ENCODE assay signal across 8 mouse cellular contexts in the genomic region with DNA sequence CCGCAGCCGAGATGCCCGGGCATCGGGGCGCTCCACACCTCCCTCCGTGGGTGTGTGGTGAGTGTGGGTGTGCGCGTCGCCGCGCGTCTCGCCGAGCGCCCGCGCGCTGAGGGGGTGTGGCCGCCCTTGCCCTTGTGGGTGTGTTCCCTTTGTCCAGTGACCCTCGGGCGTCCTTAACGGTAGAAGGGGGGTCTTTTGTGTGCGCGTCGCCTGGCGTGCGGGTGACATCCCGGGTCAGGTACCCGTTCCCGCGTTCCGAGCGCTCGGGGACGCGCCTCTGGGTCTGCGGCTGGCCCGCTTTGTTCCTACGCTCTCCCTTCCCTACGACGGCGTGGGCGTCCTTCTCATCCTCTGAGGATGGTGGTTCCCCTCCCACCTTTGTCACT. TPM values are rescaled to one million over a fixed set of nuclear protein-coding genes. Genes with fewer than 3 reads are reported as not detected.
DNase-seq lines count a peak whose midpoint lies in the region; ATAC-seq and TF ChIP-seq lines count a peak whose summit lies in the region.

No protein-coding gene starts in this region.

- peak overlapping the region; percentile 45 for H3K27ac ChIP-seq in bone marrow macrophage, adult 2 months (ENCODE audit: insufficient read depth, low read depth, low read length)
- H3K27ac ChIP-seq in forebrain, embryonic 14.5 days (ENCODE audit: low read depth, low read length): peak overlapping the region; percentile 99
- H3K27ac ChIP-seq in hindbrain, embryonic 11.5 days (ENCODE audit: low read depth, low read length): peak overlapping the region; percentile 98

- H3K27me3 ChIP-seq in forebrain, embryonic 14.5 days (replicated peaks; ENCODE audit: control insufficient read depth, insufficient read depth, low read length): no peaks in the 10 kb centered on the region
- no peaks in the 10 kb centered on the region for H3K27me3 ChIP-seq in hindbrain, embryonic 11.5 days (ENCODE audit: control insufficient read depth, insufficient read depth, low read length)

- H3K4me3 ChIP-seq in bone marrow macrophage, adult 2 months (ENCODE audit: insufficient read depth, low read length): peak overlapping the region; percentile 95
- H3K4me3 ChIP-seq in forebrain, embryonic 14.5 days (ENCODE audit: low read depth, low read length): peak overlapping the region; percentile 92
- peak overlapping the region; percentile 94 for H3K4me3 ChIP-seq in hindbrain, embryonic 11.5 days (ENCODE audit: low read depth, low read length)

- H3K4me1 ChIP-seq in bone marrow macrophage, adult 2 months (ENCODE audit: control insufficient read depth, insufficient read depth, low read length): peaks cover 4% of the 10 kb centered on the region
- H3K4me1 ChIP-seq in forebrain, embryonic 14.5 days (ENCODE audit: control insufficient read depth, insufficient read depth, low read length): peaks cover 25% of the 10 kb centered on the region
- H3K4me1 ChIP-seq in hindbrain, embryonic 11.5 days (replicated peaks; ENCODE audit: control insufficient read depth, insufficient read depth, low read length): no peaks in the 10 kb centered on the region

- ATAC-seq in cerebellum, adult (ENCODE audit: insufficient number of reproducible peaks, low FRiP score, low TSS enrichment): no peak; the same call in none of the 2 replicates
- peak; percentile 69 for ATAC-seq in forebrain, embryonic 14.5 days
- ATAC-seq in hindbrain, embryonic 11.5 days (ENCODE audit: low FRiP score): peak; percentile 79
- peak; percentile 49 for ATAC-seq in megakaryocyte progenitor cell, adult 5-6 weeks (replicated peaks; ENCODE audit: poor library complexity)

- no peaks in the 10 kb centered on the region for H3K36me3 ChIP-seq in forebrain, embryonic 14.5 days (ENCODE audit: control insufficient read depth, insufficient read depth, low read length)
- H3K36me3 ChIP-seq in hindbrain, embryonic 11.5 days (ENCODE audit: control insufficient read depth, insufficient read depth, low read length): no peaks in the 10 kb centered on the region

- TF ChIP-seq POLR2A in bone marrow macrophage, adult 2 months (IDR thresholded peaks at IDR 0.05; ENCODE audit: borderline replicate concordance, low read depth, low read length): no peak

- peak overlapping the region; percentile 98 for H3K9ac ChIP-seq in forebrain, embryonic 14.5 days (ENCODE audit: low read length)
- H3K9ac ChIP-seq in hindbrain, embryonic 11.5 days (ENCODE audit: low read depth, low read length): peak overlapping the region; percentile 95

- no peaks in the 10 kb centered on the region for H3K9me3 ChIP-seq in forebrain, embryonic 14.5 days (replicated peaks; ENCODE audit: control insufficient read depth, low read length)
- no peaks in the 10 kb centered on the region for H3K9me3 ChIP-seq in hindbrain, embryonic 11.5 days (ENCODE audit: control insufficient read depth, low read length)

- H3K4me2 ChIP-seq in forebrain, embryonic 14.5 days (ENCODE audit: low read length): peak overlapping the region; percentile 66
- peak overlapping the region; percentile 50 for H3K4me2 ChIP-seq in hindbrain, embryonic 11.5 days (replicated peaks; ENCODE audit: low read depth, low read length)

- DNase-seq in cerebellum, adult 11 months: peak; percentile 76
- DNase-seq in forebrain, embryonic 14.5 days (ENCODE audit: low spot score): no peak
- DNase-seq in hindbrain, embryonic 11.5 days (ENCODE audit: low spot score): no peak
- DNase-seq in left cerebral cortex, adult 9 months (ENCODE audit: low spot score in 2 of 2): peak; percentile 54 to 67
- peak; percentile 76 to 81 for DNase-seq in spleen, postnatal 10 days (ENCODE audit: low spot score in 2 of 2)

- TF ChIP-seq CTCF in bone marrow macrophage, adult 2 months (IDR thresholded peaks at IDR 0.05; ENCODE audit: low read depth, low read length): no peak

- WGBS in forebrain, embryonic 14.5 days: 0% methylated on average over 37 of the region's 43 CpGs
- WGBS in hindbrain, embryonic 11.5 days: under 1% methylated on average over 42 of the region's 43 CpGs

RNA-seq across cellular contexts. Expression of gene Ttc3, which starts 0.5 kb away (rescaled TPM):
- 19.2 and 20.3 TPM in 2 replicates for polyA plus RNA-seq in bone marrow macrophage, adult 2 months (2012; ENCODE audit: insufficient read depth, insufficient read length, missing spikeins)
- 815 and 924 TPM in 2 replicates for polyA plus RNA-seq in forebrain, embryonic 14.5 days (2014; fragmentation: Nextera tagmentation; extraction: Ambion mirVana)
- 526 and 624 TPM in 2 replicates for polyA plus RNA-seq in hindbrain, embryonic 11.5 days (2014; fragmentation: Nextera tagmentation; extraction: Ambion mirVana)
- total RNA-seq in megakaryocyte progenitor cell, adult 5-6 weeks (2015): 42.6 and 55.9 TPM in 2 replicates
- total RNA-seq in megakaryocyte progenitor cell, adult 5-6 weeks (2017): 113 and 168 TPM in 2 replicates

RNA-seq across cellular contexts. Expression of gene Pigp, which starts 0.7 kb away (rescaled TPM):
- polyA plus RNA-seq in bone marrow macrophage, adult 2 months (2012; ENCODE audit: insufficient read depth, insufficient read length, missing spikeins): 53.9 and 54.5 TPM in 2 replicates
- polyA plus RNA-seq in forebrain, embryonic 14.5 days (2014; fragmentation: Nextera tagmentation; extraction: Ambion mirVana): 94.1 and 133 TPM in 2 replicates
- polyA plus RNA-seq in hindbrain, embryonic 11.5 days (2014; fragmentation: Nextera tagmentation; extraction: Ambion mirVana): 77.0 and 90.9 TPM in 2 replicates
- total RNA-seq in megakaryocyte progenitor cell, adult 5-6 weeks (2015): 32.7 and 51.4 TPM in 2 replicates
- total RNA-seq in megakaryocyte progenitor cell, adult 5-6 weeks (2017): 9.1 and 18.1 TPM in 2 replicates

RNA-seq across cellular contexts. Expression of gene Ripply3, which starts 42.7 kb away (rescaled TPM):
- not detected in 2 replicates for polyA plus RNA-seq in bone marrow macrophage, adult 2 months (2012; ENCODE audit: insufficient read depth, insufficient read length, missing spikeins)
- polyA plus RNA-seq in forebrain, embryonic 14.5 days (2014; fragmentation: Nextera tagmentation; extraction: Ambion mirVana): 0.74 and 0.99 TPM in 2 replicates
- polyA plus RNA-seq in hindbrain, embryonic 11.5 days (2014; fragmentation: Nextera tagmentation; extraction: Ambion mirVana): 5.7 and 6.9 TPM in 2 replicates
- 0.67 TPM in 1 of 2 replicates, not detected in the other for total RNA-seq in megakaryocyte progenitor cell, adult 5-6 weeks (2015)
- total RNA-seq in megakaryocyte progenitor cell, adult 5-6 weeks (2017): not detected in 2 replicates

RNA-seq across cellular contexts. Expression of gene Hlcs, which starts 57.5 kb away (rescaled TPM):
- 5.1 and 6.8 TPM in 2 replicates for polyA plus RNA-seq in bone marrow macrophage, adult 2 months (2012; ENCODE audit: insufficient read depth, insufficient read length, missing spikeins)
- 3.9 and 4.0 TPM in 2 replicates for polyA plus RNA-seq in forebrain, embryonic 14.5 days (2014; fragmentation: Nextera tagmentation; extraction: Ambion mirVana)
- 8.9 TPM in 2 replicates for polyA plus RNA-seq in hindbrain, embryonic 11.5 days (2014; fragmentation: Nextera tagmentation; extraction: Ambion mirVana)
- total RNA-seq in megakaryocyte progenitor cell, adult 5-6 weeks (2015): 8.2 and 9.8 TPM in 2 replicates
- 4.3 and 6.0 TPM in 2 replicates for total RNA-seq in megakaryocyte progenitor cell, adult 5-6 weeks (2017)

Comparison
In these comparisons a context has a peak if more than half of its experiments do, and no peak if none do; other contexts are left out.
1. DNase-seq: peak in cerebellum, adult 11 months (single experiment), left cerebral cortex, adult 9 months (2 of 2) and spleen, postnatal 10 days (2 of 2); none in forebrain, embryonic 14.5 days (single experiment) and hindbrain, embryonic 11.5 days (single experiment).
2. H3K27ac ChIP-seq: peak in every context shown above with its lines; median percentile 99 in forebrain, embryonic 14.5 days; 98 in hindbrain, embryonic 11.5 days; 45 in bone marrow macrophage, adult 2 months.
3. RNA of gene Ttc3, which starts 0.5 kb away (polyA plus RNA-seq): 815 to 924 TPM in forebrain, embryonic 14.5 days and 526 to 624 TPM in hindbrain, embryonic 11.5 days; 19.2 to 20.3 TPM in bone marrow macrophage, adult 2 months; every median in the first group is over 10 times any median in the second.
4. Peak in every context shown above with its lines, with median percentiles within 50 percentile points of each other: H3K4me3 ChIP-seq.